ENCODE assay signal across 24 mouse cellular contexts in genomic region chr5:140538111-140538683, GRCm38 (mm10). TPM values are rescaled to one million over a fixed set of nuclear protein-coding genes. Genes with fewer than 3 reads are reported as not detected.
DNase-seq lines count a peak whose midpoint lies in the region; ATAC-seq and TF ChIP-seq lines count a peak whose summit lies in the region.
"Had no signal": no experiment of that assay in that cellular context is flagged by ENCODE, and none has a peak within 500 bp of the region (broad histone marks: within the 10 kb centered on the region; RNA-seq: fewer than 3 reads in every experiment).

No protein-coding gene starts in this region.

- H3K27ac ChIP-seq in neural tube, embryonic 15.5 days (replicated peaks): no peak overlapping the region
- no peak overlapping the region for H3K27ac ChIP-seq in liver, embryonic 12.5 days
- no peak overlapping the region for H3K27ac ChIP-seq in cerebellum, adult 2 months (ENCODE audit: insufficient read depth, low read length)
- H3K27ac ChIP-seq: liver, embryonic 15.5 days; neural tube, embryonic 13.5 days had no signal

- no peak overlapping the region for H3K9ac ChIP-seq in neural tube, embryonic 15.5 days (replicated peaks)
- no peak overlapping the region for H3K9ac ChIP-seq in liver, embryonic 12.5 days
- H3K9ac ChIP-seq: heart, embryonic 12.5 days; liver, embryonic 15.5 days; neural tube, embryonic 13.5 days had no signal

- no peaks in the 10 kb centered on the region for H3K9me3 ChIP-seq in neural tube, embryonic 15.5 days (replicated peaks)
- H3K9me3 ChIP-seq in liver, embryonic 12.5 days (replicated peaks): no peaks in the 10 kb centered on the region
- H3K9me3 ChIP-seq: heart, embryonic 12.5 days; liver, embryonic 15.5 days; megakaryocyte, embryonic 14.5 days; neural tube, embryonic 13.5 days had no signal

- H3K4me2 ChIP-seq in neural tube, embryonic 15.5 days: no peak overlapping the region
- H3K4me2 ChIP-seq in liver, embryonic 12.5 days: peak overlapping the region; percentile 19
- H3K4me2 ChIP-seq: heart, embryonic 12.5 days; liver, embryonic 15.5 days; neural tube, embryonic 13.5 days had no signal

- H3K4me1 ChIP-seq in neural tube, embryonic 15.5 days: peaks cover 9% of the 10 kb centered on the region
- peaks cover 25% of the 10 kb centered on the region for H3K4me1 ChIP-seq in liver, embryonic 12.5 days
- no peaks in the 10 kb centered on the region for H3K4me1 ChIP-seq in cerebellum, adult 2 months (ENCODE audit: control insufficient read depth, insufficient read depth, low read length)

- H3K36me3 ChIP-seq in neural tube, embryonic 15.5 days: no peaks in the 10 kb centered on the region
- no peaks in the 10 kb centered on the region for H3K36me3 ChIP-seq in liver, embryonic 12.5 days
- H3K36me3 ChIP-seq: heart, embryonic 12.5 days; liver, embryonic 15.5 days; neural tube, embryonic 13.5 days had no signal

- 76% methylated on average over 13 of the region's 13 CpGs for WGBS in neural tube, embryonic 15.5 days
- 53% methylated on average over 13 of the region's 13 CpGs for WGBS in liver, embryonic 12.5 days (ENCODE audit: insufficient replicate concordance)
- 78% methylated on average over 13 of the region's 13 CpGs for WGBS in cerebellum, adult 2 months

- TF ChIP-seq CTCF in cerebellum, adult 2 months (IDR thresholded peaks at IDR 0.05; ENCODE audit: borderline replicate concordance, insufficient read depth, low read depth, low read length): no peak

- no peaks in the 10 kb centered on the region for H3K27me3 ChIP-seq in neural tube, embryonic 15.5 days (replicated peaks)
- peaks cover 12% of the 10 kb centered on the region for H3K27me3 ChIP-seq in liver, embryonic 12.5 days (replicated peaks)
- no peaks in the 10 kb centered on the region for H3K27me3 ChIP-seq in cerebellum, adult 2 months (ENCODE audit: control insufficient read depth, insufficient read depth, low read length)
- H3K27me3 ChIP-seq: liver, embryonic 15.5 days; neural tube, embryonic 13.5 days had no signal

- ATAC-seq in neural tube, embryonic 15.5 days (ENCODE audit: low FRiP score): no peak
- ATAC-seq in liver, embryonic 12.5 days: peak; percentile 80
- ATAC-seq: forebrain, embryonic 16.5 days had no signal

- TF ChIP-seq POLR2A in cerebellum, adult 2 months (IDR thresholded peaks at IDR 0.05; ENCODE audit: borderline replicate concordance, insufficient read depth, low read length): no peak

- peak; percentile 22 for DNase-seq in embryo, embryonic 10 days (ENCODE audit: low spot score)
- DNase-seq in embryo, embryonic 9.5 days (ENCODE audit: extremely low spot score): no peak
- DNase-seq in neural tube, embryonic 10.5 days (ENCODE audit: extremely low spot score, low spot score): peak; percentile 60
- DNase-seq in cerebellum, adult 2 months: no peak
- no peak for DNase-seq in Muller cell, postnatal 12 days (ENCODE audit: inconsistent ontology term)
- no peak for DNase-seq in layer of hippocampus, postnatal 36 days
- DNase-seq: adrenal gland, adult 8-10 months; cerebellum, adult 9-10 months; kidney, adult 8-10 months; lung, postnatal 14 days; right cerebral cortex, postnatal 14 days; thymus, postnatal 14 days had no signal

- no peak overlapping the region for H3K4me3 ChIP-seq in neural tube, embryonic 15.5 days (replicated peaks)
- no peak overlapping the region for H3K4me3 ChIP-seq in liver, embryonic 12.5 days
- no peak overlapping the region for H3K4me3 ChIP-seq in cerebellum, adult 2 months (replicated peaks; ENCODE audit: insufficient read depth, low read depth, low read length)
- H3K4me3 ChIP-seq: heart, embryonic 12.5 days; liver, embryonic 15.5 days; megakaryocyte, embryonic 14.5 days; neural tube, embryonic 13.5 days had no signal

RNA-seq across cellular contexts. Expression of gene Grifin, which starts 26.7 kb away (rescaled TPM):
- 1.6 TPM in 1 of 2 replicates, not detected in the other for polyA plus RNA-seq in neural tube, embryonic 15.5 days (2015; fragmentation: Nextera tagmentation; extraction: Ambion mirVana)
- 6.3 and 7.8 TPM in 2 replicates for polyA plus RNA-seq in liver, embryonic 12.5 days (2016; fragmentation: Nextera tagmentation; extraction: Ambion mirVana)
- polyA plus RNA-seq in cerebellum, adult 2 months (2012; rRNA removed): 0.82 and 1.4 TPM in 2 replicates
- under 1 TPM in 1 of 2 experiments, not detected in 1; 0.62 TPM for total RNA-seq in layer of hippocampus, postnatal 36 days (2021)
- total RNA-seq: adrenal gland, adult 8-10 months; CH12.LX; gastrocnemius, postnatal 36 days; heart, postnatal 25 days; layer of hippocampus, postnatal 10 days; left cerebral cortex, postnatal 25 days had no signal
- polyA plus RNA-seq: forebrain, embryonic 16.5 days; neural tube, embryonic 13.5 days had no signal

RNA-seq across cellular contexts. Expression of gene Chst12, which starts 32.8 kb away (rescaled TPM):
- polyA plus RNA-seq in neural tube, embryonic 15.5 days (2015; fragmentation: Nextera tagmentation; extraction: Ambion mirVana): 30.6 and 31.2 TPM in 2 replicates
- polyA plus RNA-seq in liver, embryonic 12.5 days (2016; fragmentation: Nextera tagmentation; extraction: Ambion mirVana): 12.4 TPM in 2 replicates
- 20.9 and 22.5 TPM in 2 replicates for polyA plus RNA-seq in cerebellum, adult 2 months (2012; rRNA removed)
- total RNA-seq in layer of hippocampus, postnatal 36 days (2021): 10 to 100 TPM; 18.9 to 19.2 TPM

Comparison
In these comparisons a context has a peak if more than half of its experiments do, and no peak if none do; other contexts are left out.
1. DNase-seq: peak in embryo, embryonic 10 days (single experiment) and neural tube, embryonic 10.5 days (single experiment); none in embryo, embryonic 9.5 days (single experiment), cerebellum, adult 2 months (0 of 2), Muller cell, postnatal 12 days (single experiment) and layer of hippocampus, postnatal 36 days (0 of 2).